Mouse (Mus musculus) right cerebral cortex, postnatal 36 days (tissue): ENCODE data around the gene Olfr618.
"Not testable (repeated sequence)": the region's sequence is repeated elsewhere in the genome, so short reads cannot be mapped to it uniquely, and the experiment has no call there.

Source experiments
- DNase-seq, 2 experiments: peaks; one replicate each; pipeline ENCODE4 v3.0.0; 2022; ENCODE audit warnings: low spot score in 2 of 2, mixed read lengths in 1 of 2

Gene Olfr618

GRCm38 (mm10) chr7:103589803-103590202, at the start of gene Olfr618:
TSS of gene Olfr618 (plus strand) at chr7:103590103.
- no peak for DNase-seq

- not testable (repeated sequence) for DNase-seq
Measured at GRCm38 (mm10) chr7:103542617-103543016, 47.3 kb upstream of the Olfr618 start, which contains the start of gene Olfr612. TSS of gene Olfr612 (minus strand) at chr7:103542717.

- no peak for DNase-seq
Measured at GRCm38 (mm10) chr7:103547774-103548173, 42.1 kb upstream of the Olfr618 start, which contains the start of gene Olfr613. TSS of gene Olfr613 (plus strand) at chr7:103548074.

GRCm38 (mm10) chr7:103555779-103556178, 34.1 kb upstream of the Olfr618 start, which contains the start of gene Olfr615:
TSS of gene Olfr615 (plus strand) at chr7:103556079.
- no peak for DNase-seq

- no peak for DNase-seq
Measured at GRCm38 (mm10) chr7:103569043-103569442, 20.9 kb upstream of the Olfr618 start, which contains the start of gene Olfr616. TSS of gene Olfr616 (minus strand) at chr7:103569143.

GRCm38 (mm10) chr7:103572761-103573160, 17.1 kb upstream of the Olfr618 start, which contains the start of gene Olfr617:
TSS of gene Olfr617 (plus strand) at chr7:103573061.
- no peak for DNase-seq

- DNase-seq = no peak
Measured at GRCm38 (mm10) chr7:103600275-103600674, 10.4 kb downstream of the Olfr618 start, which contains the start of gene Olfr619. TSS of gene Olfr619 (plus strand) at chr7:103600575.

- no peak for DNase-seq
Measured at GRCm38 (mm10) chr7:103607425-103607824, 17.5 kb downstream of the Olfr618 start.

GRCm38 (mm10) chr7:103612434-103612833, 22.5 kb downstream of the Olfr618 start, which contains the start of gene Olfr620:
TSS of gene Olfr620 (minus strand) at chr7:103612534.
- no peak for DNase-seq

GRCm38 (mm10) chr7:103636795-103637194, 46.9 kb downstream of the Olfr618 start:
- no peak for DNase-seq

- no peak for DNase-seq
Measured at GRCm38 (mm10) chr7:103642602-103643001, 52.7 kb downstream of the Olfr618 start, which contains the start of gene Olfr622. TSS of gene Olfr622 (minus strand) at chr7:103642702.

GRCm38 (mm10) chr7:103644070-103644469, 54.2 kb downstream of the Olfr618 start:
- no peak for DNase-seq
